20 mouse cellular contexts compared by ENCODE assay signal in genomic region chr2:174892658-174893057, GRCm38 (mm10).
DNase-seq lines count a peak whose midpoint lies in the region; ATAC-seq lines count a peak whose summit lies in the region.
"Had no signal": no experiment of that assay in that cellular context is flagged by ENCODE, and none has a peak within 500 bp of the region (broad histone marks: within the 10 kb centered on the region; RNA-seq: fewer than 3 reads in every experiment).

No protein-coding gene starts in this region.

- H3K36me3 ChIP-seq in midbrain, embryonic 12.5 days = no peaks in the 10 kb centered on the region
- H3K36me3 ChIP-seq in midbrain, embryonic 16.5 days (ENCODE audit: control insufficient read depth, insufficient read depth, low read length) = no peaks in the 10 kb centered on the region
- H3K36me3 ChIP-seq: limb, embryonic 13.5 days; liver, embryonic 12.5 days had no signal

- no peak overlapping the region for H3K27ac ChIP-seq in midbrain, embryonic 12.5 days (replicated peaks)
- no peak overlapping the region for H3K27ac ChIP-seq in midbrain, embryonic 16.5 days (ENCODE audit: low read length)
- H3K27ac ChIP-seq: forebrain, embryonic 13.5 days; gastrocnemius, adult 2 months; limb, embryonic 13.5 days; liver, embryonic 12.5 days had no signal

- no peak overlapping the region for H3K4me2 ChIP-seq in midbrain, embryonic 12.5 days (replicated peaks)
- no peak overlapping the region for H3K4me2 ChIP-seq in midbrain, embryonic 16.5 days (ENCODE audit: low read length)
- H3K4me2 ChIP-seq: forebrain, embryonic 13.5 days; limb, embryonic 13.5 days; liver, embryonic 12.5 days had no signal

- no peaks in the 10 kb centered on the region for H3K27me3 ChIP-seq in midbrain, embryonic 12.5 days
- H3K27me3 ChIP-seq in midbrain, embryonic 16.5 days (ENCODE audit: control insufficient read depth, insufficient read depth, low read depth, low read length) = no peaks in the 10 kb centered on the region
- H3K27me3 ChIP-seq: forebrain, embryonic 13.5 days; limb, embryonic 13.5 days; liver, embryonic 12.5 days had no signal

- ATAC-seq in midbrain, embryonic 12.5 days (ENCODE audit: low FRiP score, low read depth) = peak; percentile 38; the same call in 1 of the 2 replicates
- no peak for ATAC-seq in midbrain, embryonic 16.5 days
- ATAC-seq: CD4-positive, CD25-positive, alpha-beta regulatory T cell, adult 4 months; forebrain, embryonic 13.5 days; intestine, postnatal 0 days; liver, embryonic 12.5 days had no signal

- no peak overlapping the region for H3K9ac ChIP-seq in midbrain, embryonic 12.5 days (replicated peaks)
- H3K9ac ChIP-seq in midbrain, embryonic 16.5 days (ENCODE audit: low read depth, low read length) = no peak overlapping the region
- H3K9ac ChIP-seq: forebrain, embryonic 13.5 days; limb, embryonic 13.5 days; liver, embryonic 12.5 days had no signal

- WGBS in midbrain, embryonic 12.5 days = 76% methylated on average over 7 of the region's 7 CpGs
- 66% methylated on average over 7 of the region's 7 CpGs for WGBS in midbrain, embryonic 16.5 days

- no peak overlapping the region for H3K4me3 ChIP-seq in midbrain, embryonic 12.5 days
- no peak overlapping the region for H3K4me3 ChIP-seq in midbrain, embryonic 16.5 days (ENCODE audit: low read depth, low read length)
- H3K4me3 ChIP-seq: forebrain, embryonic 13.5 days; gastrocnemius, adult 2 months; limb, embryonic 13.5 days; liver, embryonic 12.5 days had no signal

- no peaks in the 10 kb centered on the region for H3K4me1 ChIP-seq in midbrain, embryonic 12.5 days
- no peaks in the 10 kb centered on the region for H3K4me1 ChIP-seq in midbrain, embryonic 16.5 days (ENCODE audit: control insufficient read depth, insufficient read depth, low read length)
- H3K4me1 ChIP-seq: forebrain, embryonic 13.5 days; limb, embryonic 13.5 days; liver, embryonic 12.5 days had no signal

- peak; percentile 8 for DNase-seq in kidney, adult 11 months
- DNase-seq in kidney, adult 18-20 months = no peak
- peak; percentile 25 to 61 for DNase-seq in kidney, postnatal 25 days
- DNase-seq in retina, postnatal 1 day = no peak
- no peak for DNase-seq in layer of hippocampus, postnatal 14 days (ENCODE audit: low spot score in 2 of 2)
- DNase-seq: adrenal gland, postnatal 14 days; cerebellum, adult 2 months; cerebellum, postnatal 25 days; embryo, embryonic 11 days; gastrocnemius, adult 2 months; heart, postnatal 4 days; right cerebral cortex, postnatal 25 days; spleen, adult 18-20 months had no signal

- H3K9me3 ChIP-seq in midbrain, embryonic 12.5 days = no peaks in the 10 kb centered on the region
- H3K9me3 ChIP-seq in midbrain, embryonic 16.5 days (replicated peaks; ENCODE audit: control insufficient read depth, low read length, poor library complexity, severe bottlenecking) = no peaks in the 10 kb centered on the region
- H3K9me3 ChIP-seq: forebrain, embryonic 13.5 days; limb, embryonic 13.5 days; liver, embryonic 12.5 days had no signal

Comparison
In these comparisons a context has a peak if more than half of its experiments do, and no peak if none do; other contexts are left out.
1. DNase-seq: peak in kidney, adult 11 months (single experiment) and kidney, postnatal 25 days (2 of 2); none in kidney, adult 18-20 months (single experiment), retina, postnatal 1 day (single experiment) and layer of hippocampus, postnatal 14 days (0 of 2).